Mouse (Mus musculus): ENCODE measurements around the gene Nucb1. TPM values are rescaled to one million over a fixed set of nuclear protein-coding genes. Genes with fewer than 3 reads are reported as not detected.
"Not testable (repeated sequence)": the region's sequence is repeated elsewhere in the genome, so short reads cannot be mapped to it uniquely, and the experiment has no call there.

Gene Nucb1
- polyA plus RNA-seq, 1 experiment from 2014 or later, result 215 TPM

DNA sequence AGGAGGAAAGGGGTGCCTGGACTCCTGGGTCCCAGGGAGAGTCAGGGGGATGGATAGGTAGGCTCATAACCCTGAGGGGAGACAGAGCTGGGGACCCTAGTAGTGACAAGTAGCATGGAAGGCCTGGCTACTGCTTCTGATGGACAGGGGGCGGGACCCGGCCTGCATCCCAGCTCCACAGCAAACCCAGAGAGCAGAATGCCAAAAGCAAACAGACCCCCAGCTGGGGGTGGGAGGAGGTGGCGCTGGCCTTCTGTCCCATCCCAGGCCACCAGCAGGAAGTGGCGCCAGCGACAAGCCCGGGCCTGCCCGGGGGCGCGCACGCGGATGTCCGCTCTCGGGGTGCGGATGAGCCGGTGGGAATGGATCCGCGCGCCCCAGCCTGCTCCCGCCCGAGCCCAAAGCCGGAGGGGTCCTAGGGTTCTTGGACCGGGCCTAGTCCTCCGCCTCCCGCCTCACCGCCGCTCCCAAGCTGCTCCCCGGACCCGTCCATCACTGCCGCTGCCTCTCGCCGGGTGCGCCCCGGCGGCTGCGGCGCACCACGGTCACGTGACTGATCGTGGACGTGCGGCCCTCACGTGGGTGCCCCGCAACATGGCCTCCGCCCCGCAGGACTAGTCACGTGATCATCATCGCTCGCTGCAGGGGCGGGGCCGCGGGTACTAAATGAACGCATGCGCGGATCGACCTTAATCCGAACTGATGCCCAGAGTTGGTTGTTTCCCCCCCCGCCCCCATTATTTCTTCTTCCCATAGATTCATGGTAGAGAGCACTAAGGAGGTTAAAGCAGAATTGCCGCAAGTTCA is 43.7 kb downstream of the Nucb1 start, which contains the start of gene Bax:
Gene Bax (minus strand): TSS at position 616 of the 807 bp plus-strand sequence.
- no peaks in the 10 kb centered on the region for H3K9me3 ChIP-seq
- H3K4me3 ChIP-seq, result peak within 1 kb of the TSS; percentile 85
- ATAC-seq (ENCODE audit: low FRiP score, low read depth), result peak; percentile 76
- H3K27me3 ChIP-seq, result no peaks in the 10 kb centered on the region
- peak within 1 kb of the TSS; percentile 70 for H3K4me2 ChIP-seq (replicated peaks)
- peaks cover 40% of the 10 kb centered on the region for H3K36me3 ChIP-seq
- peak within 1 kb of the TSS; percentile 44; the same call in 1 of the 2 replicates for H3K27ac ChIP-seq
- H3K9ac ChIP-seq, result peak within 1 kb of the TSS; percentile 83
- WGBS, result under 1% methylated on average over 58 of the region's 58 CpGs
- H3K4me1 ChIP-seq, result peaks cover 19% of the 10 kb centered on the region

DNA sequence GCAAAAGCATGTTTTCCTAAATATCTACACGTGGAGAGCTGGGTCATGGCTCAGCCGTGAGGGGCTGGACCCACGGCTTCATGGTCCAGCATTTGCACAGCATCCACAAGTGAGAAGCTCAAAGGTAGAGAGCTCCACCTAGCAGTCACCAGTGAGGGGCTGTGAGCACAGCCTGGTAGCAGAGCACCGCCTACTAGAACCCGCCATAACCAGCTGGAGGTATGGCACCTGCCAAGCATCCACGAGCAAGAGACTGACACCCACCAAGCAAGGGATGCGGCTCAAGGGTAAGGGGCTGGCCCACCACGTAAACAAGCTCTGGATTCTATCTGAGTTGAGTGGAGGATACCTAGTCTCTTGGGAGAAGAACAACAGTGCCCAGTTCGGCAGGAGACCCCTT is 44.7 kb downstream of the Nucb1 start:
- Histone ChIP-seq H3K4me1 (peaks cover 27% of the 10 kb centered on the region), H3K27me3 (no peaks in the 10 kb centered on the region), H3K4me2 (replicated peaks) (peak overlapping the region; percentile 70), H3K36me3 (peaks cover 41% of the 10 kb centered on the region), H3K9ac (peak overlapping the region; percentile 83), H3K9me3 (no peaks in the 10 kb centered on the region), H3K4me3 (peak overlapping the region; percentile 85), H3K27ac (no peak overlapping the region)
- WGBS, result 82% methylated on average over 9 of the region's 9 CpGs
- ATAC-seq (ENCODE audit: low FRiP score, low read depth), result no peak

GRCm38 (mm10) chr7:45465112-45465511 is 45.1 kb downstream of the Nucb1 start:
- no peaks in the 10 kb centered on the region for H3K9me3 ChIP-seq
- H3K36me3 ChIP-seq, result peaks cover 41% of the 10 kb centered on the region
- H3K4me3 ChIP-seq, result peak overlapping the region; percentile 85; the same call in 1 of the 2 replicates
- no peak for ATAC-seq (ENCODE audit: low FRiP score, low read depth)
- H3K9ac ChIP-seq, result peak overlapping the region; percentile 83
- H3K27ac ChIP-seq, result no peak overlapping the region
- WGBS, result 96% methylated on average over 12 of the region's 12 CpGs
- no peaks in the 10 kb centered on the region for H3K27me3 ChIP-seq
- H3K4me2 ChIP-seq (replicated peaks), result peak overlapping the region; percentile 70; the same call in 1 of the 2 replicates
- H3K4me1 ChIP-seq, result peaks cover 31% of the 10 kb centered on the region

GRCm38 (mm10) chr7:45463987-45464778 is 46.0 kb downstream of the Nucb1 start:
- Histone ChIP-seq H3K27me3 (no peaks in the 10 kb centered on the region), H3K9ac (no peak overlapping the region), H3K4me1 (peaks cover 33% of the 10 kb centered on the region), H3K27ac (no peak overlapping the region), H3K9me3 (no peaks in the 10 kb centered on the region), H3K4me3 (no peak overlapping the region), H3K4me2 (replicated peaks) (no peak overlapping the region), H3K36me3 (peaks cover 41% of the 10 kb centered on the region)
- no peak for ATAC-seq (ENCODE audit: low FRiP score, low read depth)
- 92% methylated on average over 7 of the region's 7 CpGs for WGBS

GRCm38 (mm10) chr7:45462868-45463267 is 47.3 kb downstream of the Nucb1 start:
- not testable (repeated sequence) for H3K27me3 ChIP-seq; H3K4me3 ChIP-seq; H3K27ac ChIP-seq; ATAC-seq (ENCODE audit: low FRiP score, low read depth); H3K9me3 ChIP-seq; H3K4me2 ChIP-seq (replicated peaks); H3K9ac ChIP-seq
- peaks cover 49% of the 10 kb centered on the region for H3K36me3 ChIP-seq
- WGBS, result 76% methylated on average over 4 of the region's 4 CpGs
- peaks cover 38% of the 10 kb centered on the region for H3K4me1 ChIP-seq

GRCm38 (mm10) chr7:45462325-45462724 is 47.9 kb downstream of the Nucb1 start:
- Histone ChIP-seq H3K36me3 (peaks cover 54% of the 10 kb centered on the region), H3K4me3 (no peak overlapping the region), H3K4me2 (replicated peaks) (no peak overlapping the region), H3K27ac (no peak overlapping the region), H3K9ac (no peak overlapping the region), H3K9me3 (no peaks in the 10 kb centered on the region), H3K27me3 (no peaks in the 10 kb centered on the region), H3K4me1 (peaks cover 42% of the 10 kb centered on the region)
- no peak for ATAC-seq (ENCODE audit: low FRiP score, low read depth)
- WGBS, result 78% methylated on average over 4 of the region's 4 CpGs

- H3K27ac ChIP-seq, result no peak overlapping the region; the same call in 1 of the 2 replicates
These were observed 48.4 kb downstream of the Nucb1 start for GRCm38 (mm10) chr7:45461781-45462180.

GRCm38 (mm10) chr7:45461326-45461725 is 48.9 kb downstream of the Nucb1 start:
- ATAC-seq (ENCODE audit: low FRiP score, low read depth), result no peak
- no peak overlapping the region for H3K9ac ChIP-seq
- peak overlapping the region; percentile 66; the same call in 1 of the 2 replicates for H3K4me2 ChIP-seq (replicated peaks)
- peaks cover 49% of the 10 kb centered on the region for H3K4me1 ChIP-seq
- H3K27me3 ChIP-seq, result no peaks in the 10 kb centered on the region
- H3K36me3 ChIP-seq, result peaks cover 62% of the 10 kb centered on the region
- peak overlapping the region; percentile 85 for H3K27ac ChIP-seq
- 67% methylated on average over 4 of the region's 5 CpGs for WGBS
- no peak overlapping the region for H3K4me3 ChIP-seq
- no peaks in the 10 kb centered on the region for H3K9me3 ChIP-seq

More at GRCm38 (mm10) chr7:45461781-45462180, 48.4 kb downstream of the Nucb1 start:
- H3K4me3 ChIP-seq, result no peak overlapping the region
- H3K36me3 ChIP-seq, result peaks cover 60% of the 10 kb centered on the region
- H3K4me1 ChIP-seq, result peaks cover 44% of the 10 kb centered on the region
- ATAC-seq (ENCODE audit: low FRiP score, low read depth), result no peak
- no peaks in the 10 kb centered on the region for H3K9me3 ChIP-seq
- H3K9ac ChIP-seq, result no peak overlapping the region
- 89% methylated on average over 4 of the region's 4 CpGs for WGBS
- no peaks in the 10 kb centered on the region for H3K27me3 ChIP-seq
- no peak overlapping the region for H3K4me2 ChIP-seq (replicated peaks)

GRCm38 (mm10) chr7:45460860-45461314 is 49.3 kb downstream of the Nucb1 start:
- peak overlapping the region; percentile 89 for H3K4me3 ChIP-seq
- WGBS, result 19% methylated on average over 13 of the region's 13 CpGs
- H3K9me3 ChIP-seq, result no peaks in the 10 kb centered on the region
- peaks cover 65% of the 10 kb centered on the region for H3K36me3 ChIP-seq
- H3K9ac ChIP-seq, result peak overlapping the region; percentile 59
- H3K27me3 ChIP-seq, result no peaks in the 10 kb centered on the region
- H3K27ac ChIP-seq, result peak overlapping the region; percentile 85
- no peak; the same call in 1 of the 2 replicates for ATAC-seq (ENCODE audit: low FRiP score, low read depth)
- H3K4me2 ChIP-seq (replicated peaks), result peak overlapping the region; percentile 66
- H3K4me1 ChIP-seq, result peaks cover 48% of the 10 kb centered on the region

GRCm38 (mm10) chr7:45460377-45460776 is 49.8 kb downstream of the Nucb1 start:
- Histone ChIP-seq H3K4me2 (replicated peaks) (peak overlapping the region; percentile 66), H3K36me3 (peaks cover 66% of the 10 kb centered on the region), H3K27ac (peak overlapping the region; percentile 85), H3K4me1 (peaks cover 43% of the 10 kb centered on the region), H3K4me3 (peak overlapping the region; percentile 89), H3K9me3 (no peaks in the 10 kb centered on the region), H3K9ac (peak overlapping the region; percentile 59), H3K27me3 (no peaks in the 10 kb centered on the region)
- 78% methylated on average over 7 of the region's 7 CpGs for WGBS
- ATAC-seq (ENCODE audit: low FRiP score, low read depth), result no peak

DNA sequence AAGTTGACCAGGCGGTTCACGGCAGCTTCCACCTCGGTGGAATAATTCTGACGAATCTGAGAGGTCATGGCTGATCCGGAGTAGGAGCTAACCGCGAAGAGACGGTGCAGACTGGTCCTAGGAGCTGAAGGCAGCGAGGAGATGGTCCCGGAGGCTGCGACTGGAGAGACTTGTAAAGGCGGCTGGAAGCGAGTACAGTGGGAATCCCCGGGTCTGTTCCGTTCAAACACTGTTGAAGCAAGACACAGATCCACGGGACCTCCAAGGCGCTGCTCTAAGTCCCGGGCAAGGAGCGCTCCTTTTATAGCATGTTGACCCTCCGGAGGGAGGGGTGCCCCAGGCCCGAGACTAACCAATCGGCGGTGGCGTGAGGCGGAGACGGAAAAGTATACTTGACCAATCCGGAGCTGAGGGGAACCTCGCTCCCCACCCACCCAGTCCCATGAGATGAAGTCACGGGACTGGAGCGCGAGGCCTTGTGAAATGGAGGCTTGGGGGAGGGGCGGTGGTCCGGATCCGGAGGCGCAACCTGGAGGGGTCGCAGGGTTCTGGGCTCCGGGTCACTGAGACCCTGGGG is 50.6 kb downstream of the Nucb1 start, which contains the start of gene Ftl1:
Gene Ftl1 (minus strand): TSS at position 321 of the 577 bp plus-strand sequence.
- peaks cover 66% of the 10 kb centered on the region for H3K36me3 ChIP-seq

More for the DNA sequence above, 50.6 kb downstream of the Nucb1 start, which contains the start of gene Ftl1:
- Histone ChIP-seq H3K9ac (peak within 1 kb of the TSS; percentile 91), H3K4me1 (peaks cover 41% of the 10 kb centered on the region), H3K4me3 (peak within 1 kb of the TSS; percentile 89), H3K27ac (peak within 1 kb of the TSS; percentile 97), H3K4me2 (replicated peaks) (peak within 1 kb of the TSS; percentile 88)
- not testable (repeated sequence) for H3K27me3 ChIP-seq, H3K9me3 ChIP-seq
- ATAC-seq (ENCODE audit: low FRiP score, low read depth), result peak; percentile 94
- WGBS, result 0% methylated on average over 37 of the region's 37 CpGs

Data from limb, embryonic 13.5 days (tissue).